25 mouse cellular contexts compared by ENCODE assay signal in the genomic region with DNA sequence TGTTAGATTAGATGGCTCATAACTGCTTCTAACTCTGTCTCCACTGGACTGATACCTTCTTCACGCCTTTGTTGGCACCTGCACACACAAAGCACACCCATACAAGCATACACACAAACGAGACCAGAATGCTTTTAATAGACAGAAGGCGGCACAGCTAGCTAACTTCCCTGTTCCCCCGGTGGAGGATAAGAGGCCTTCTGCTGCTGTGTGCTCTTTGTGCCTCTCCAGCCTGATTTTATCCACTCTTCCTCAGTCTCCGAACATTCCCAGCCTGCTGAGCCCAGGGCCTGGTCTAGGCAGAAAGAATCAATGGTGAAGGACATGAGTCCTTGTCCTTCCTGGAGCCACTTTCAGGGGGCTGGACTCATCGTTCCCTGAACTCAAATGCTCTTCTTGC.
DNase-seq lines count a peak whose midpoint lies in the region; ATAC-seq and TF ChIP-seq lines count a peak whose summit lies in the region.
"Had no signal": no experiment of that assay in that cellular context is flagged by ENCODE, and none has a peak within 500 bp of the region (broad histone marks: within the 10 kb centered on the region; RNA-seq: fewer than 3 reads in every experiment).

No protein-coding gene starts in this region.

- no peaks in the 10 kb centered on the region for H3K36me3 ChIP-seq in forebrain, postnatal 0 days (ENCODE audit: insufficient read depth)
- no peaks in the 10 kb centered on the region for H3K36me3 ChIP-seq in forebrain, embryonic 16.5 days (ENCODE audit: control insufficient read depth, insufficient read depth)
- H3K36me3 ChIP-seq in embryonic facial prominence, embryonic 10.5 days (replicated peaks): no peaks in the 10 kb centered on the region
- H3K36me3 ChIP-seq: limb, embryonic 13.5 days; lung, embryonic 15.5 days; midbrain, embryonic 13.5 days; stomach, embryonic 15.5 days had no signal

- no peaks in the 10 kb centered on the region for H3K9me3 ChIP-seq in forebrain, postnatal 0 days (ENCODE audit: low read length)
- H3K9me3 ChIP-seq in forebrain, embryonic 16.5 days (ENCODE audit: control insufficient read depth, low read length): no peaks in the 10 kb centered on the region
- no peaks in the 10 kb centered on the region for H3K9me3 ChIP-seq in embryonic facial prominence, embryonic 10.5 days
- H3K9me3 ChIP-seq: limb, embryonic 13.5 days; lung, embryonic 15.5 days; midbrain, embryonic 13.5 days; stomach, embryonic 15.5 days had no signal

- no peak for ATAC-seq in forebrain, postnatal 0 days
- ATAC-seq in forebrain, embryonic 16.5 days: no peak
- ATAC-seq: CD4-positive, CD25-positive, alpha-beta regulatory T cell, adult 4 months; intestine, embryonic 16.5 days; midbrain, embryonic 13.5 days had no signal

- no peak for TF ChIP-seq CTCF in forebrain, postnatal 0 days (IDR thresholded peaks at IDR 0.05; ENCODE audit: low read depth)
- TF ChIP-seq CTCF in layer of hippocampus, adult 2 months (conservative IDR thresholded peaks at IDR 0.05): no peak

- no peak overlapping the region for H3K4me3 ChIP-seq in forebrain, postnatal 0 days (ENCODE audit: low read depth, low read length)
- H3K4me3 ChIP-seq in forebrain, embryonic 16.5 days (replicated peaks; ENCODE audit: low read length): no peak overlapping the region
- no peak overlapping the region for H3K4me3 ChIP-seq in layer of hippocampus, adult 2 months
- no peak overlapping the region for H3K4me3 ChIP-seq in embryonic facial prominence, embryonic 10.5 days
- H3K4me3 ChIP-seq: erythroblast, embryonic 14.5 days; gastrocnemius, adult 2 months; limb, embryonic 13.5 days; lung, embryonic 15.5 days; midbrain, embryonic 13.5 days; stomach, embryonic 15.5 days had no signal

- peak; percentile 70 for DNase-seq in cerebellum, adult 9-10 months
- DNase-seq in cerebellum, adult 11 months: no peak
- DNase-seq in forebrain, postnatal 0 days: no peak
- no peak for DNase-seq in layer of hippocampus, adult 2 months (ENCODE audit: low spot score in 2 of 2)
- DNase-seq in layer of hippocampus, adult 18-20 months (ENCODE audit: low spot score in 2 of 2): no peak
- DNase-seq in embryonic facial prominence, embryonic 10.5 days (ENCODE audit: low spot score): no peak
- DNase-seq in right cerebral cortex, postnatal 10 days (ENCODE audit: low spot score in 2 of 2): no peak
- DNase-seq: adrenal gland, postnatal 14 days; gastrocnemius, adult 2 months; gastrocnemius, postnatal 36 days; heart, adult 18-20 months; heart, postnatal 36 days; kidney, adult 8-10 months; right cerebral cortex, postnatal 25 days had no signal

- 0 out of 2 replicates have a peak overlapping the region, but pooled peaks have one; percentile 3 for H3K9ac ChIP-seq in forebrain, postnatal 0 days
- H3K9ac ChIP-seq in forebrain, embryonic 16.5 days (replicated peaks; ENCODE audit: low read depth, low read length): no peak overlapping the region
- H3K9ac ChIP-seq: limb, embryonic 13.5 days; lung, embryonic 15.5 days; midbrain, embryonic 13.5 days; stomach, embryonic 15.5 days had no signal

- 0 out of 2 replicates have a peak, but pooled peaks cover 3% of the 10 kb centered on the region for H3K4me1 ChIP-seq in forebrain, postnatal 0 days (ENCODE audit: insufficient read depth)
- H3K4me1 ChIP-seq in forebrain, embryonic 16.5 days (replicated peaks; ENCODE audit: control insufficient read depth, insufficient read depth, low read length): peaks cover 16% of the 10 kb centered on the region
- H3K4me1 ChIP-seq in embryonic facial prominence, embryonic 10.5 days: peaks cover 31% of the 10 kb centered on the region

- no peak overlapping the region for H3K4me2 ChIP-seq in forebrain, postnatal 0 days (ENCODE audit: low read depth)
- no peak overlapping the region for H3K4me2 ChIP-seq in forebrain, embryonic 16.5 days (ENCODE audit: low read length)
- H3K4me2 ChIP-seq: heart, embryonic 11.5 days; limb, embryonic 13.5 days; liver, embryonic 11.5 days; lung, embryonic 15.5 days; midbrain, embryonic 13.5 days; stomach, embryonic 15.5 days had no signal

- H3K27ac ChIP-seq in forebrain, postnatal 0 days (ENCODE audit: low read depth, low read length): no peak overlapping the region
- H3K27ac ChIP-seq in forebrain, embryonic 16.5 days (ENCODE audit: low read length): no peak overlapping the region
- peak overlapping the region; percentile 48; the same call in 1 of the 2 replicates for H3K27ac ChIP-seq in layer of hippocampus, adult 2 months
- H3K27ac ChIP-seq in embryonic facial prominence, embryonic 10.5 days (replicated peaks): 0 out of 2 replicates have a peak overlapping the region, but pooled peaks have one; percentile 14
- H3K27ac ChIP-seq: gastrocnemius, adult 2 months; kidney, postnatal 0 days; limb, embryonic 13.5 days; lung, embryonic 15.5 days; midbrain, embryonic 13.5 days; stomach, embryonic 15.5 days had no signal

- WGBS in forebrain, postnatal 0 days: 67% methylated on average over 6 of the region's 6 CpGs
- WGBS in forebrain, embryonic 16.5 days: 66% methylated on average over 6 of the region's 6 CpGs
- WGBS in embryonic facial prominence, embryonic 10.5 days: 89% methylated on average over 6 of the region's 6 CpGs

- H3K27me3 ChIP-seq in forebrain, postnatal 0 days (ENCODE audit: insufficient read depth, low read length): no peaks in the 10 kb centered on the region
- H3K27me3 ChIP-seq in forebrain, embryonic 16.5 days (replicated peaks; ENCODE audit: control insufficient read depth, insufficient read depth, low read length): no peaks in the 10 kb centered on the region
- no peaks in the 10 kb centered on the region for H3K27me3 ChIP-seq in embryonic facial prominence, embryonic 10.5 days (replicated peaks; ENCODE audit: low read depth, poor library complexity, severe bottlenecking)
- H3K27me3 ChIP-seq: limb, embryonic 13.5 days; lung, embryonic 15.5 days; midbrain, embryonic 13.5 days; stomach, embryonic 15.5 days had no signal

Comparison
In these comparisons a context has a peak if more than half of its experiments do, and no peak if none do; other contexts are left out.
1. H3K27ac ChIP-seq: peak in layer of hippocampus, adult 2 months (single experiment) and embryonic facial prominence, embryonic 10.5 days (single experiment); none in forebrain, postnatal 0 days (single experiment) and forebrain, embryonic 16.5 days (single experiment).